Mouse (Mus musculus) forebrain, embryonic 15.5 days (tissue): ENCODE data around the gene Kctd10. TPM values are rescaled to one million over a fixed set of nuclear protein-coding genes. Genes with fewer than 3 reads are reported as not detected.

ENCODE experiments used
- ATAC-seq: fragments of 200-750 bp; cut with Nextera tagmentation; replicated peaks from 2 replicates; pipeline ENCODE4 v1.8.0; 2017; ENCODE audit warnings: mild to moderate bottlenecking, moderate TSS enrichment, moderate library complexity
- H3K27ac ChIP-seq: fragments of 300-500 bp; sonication (generic); replicated peaks from 2 replicates; pipeline ENCODE4 v1.5.1; 2015; ENCODE audit warnings: mild to moderate bottlenecking, inconsistent platforms
- H3K27me3 ChIP-seq: fragments of 300-500 bp; sonication (generic); 2 replicates; pipeline ENCODE4 v1.6.1; 2015; ENCODE audit warnings: inconsistent platforms
- H3K36me3 ChIP-seq: fragments of 300-500 bp; sonication (generic); 2 replicates; pipeline ENCODE4 v1.6.1; 2015; ENCODE audit warnings: mild to moderate bottlenecking, inconsistent platforms
- H3K4me1 ChIP-seq: fragments of 300-500 bp; sonication (generic); 2 replicates; pipeline ENCODE4 v1.6.1; 2015; ENCODE audit warnings: inconsistent platforms
- H3K4me2 ChIP-seq: fragments of 300-500 bp; sonication (generic); replicated peaks from 2 replicates; pipeline ENCODE4 v1.6.1; 2015; ENCODE audit warnings: mild to moderate bottlenecking, inconsistent platforms
- H3K4me3 ChIP-seq: fragments of 300-500 bp; sonication (generic); 2 replicates; pipeline ENCODE4 v1.5.1; 2015; ENCODE audit warnings: mild to moderate bottlenecking, inconsistent platforms
- H3K9ac ChIP-seq: fragments of 300-500 bp; sonication (generic); replicated peaks from 2 replicates; pipeline ENCODE4 v1.6.1; 2015; ENCODE audit warnings: mild to moderate bottlenecking, inconsistent platforms
- H3K9me3 ChIP-seq: fragments of 300-500 bp; sonication (generic); 2 replicates; pipeline ENCODE4 v1.6.1; 2016; ENCODE audit warnings: inconsistent platforms
- WGBS: fragments of 180-500 bp; shearing (Covaris S2); methylation state at CpG from one replicate; pipeline ENCODE4 v1.1.7; 2015; ENCODE audit warnings: mixed read lengths; 5-methylcytosine and 5-hydroxymethylcytosine counted together
- polyA plus RNA-seq: library from polyadenylated mRNA; unstranded; fragments of >200 nt; fragmentation: Nextera tagmentation; extraction: Ambion mirVana; gene quantifications from 2 replicates; pipeline ENCODE4 v1.2.1, GENCODE M21; 2015

Kctd10 gene
- polyA plus RNA-seq, 1 experiment from 2014 or later, result 89.3 TPM

GRCm38 (mm10) chr5:114365043-114365752 is 15.1 kb downstream of the Kctd10 start:
- H3K36me3 ChIP-seq, result peaks cover 88% of the 10 kb centered on the region

GRCm38 (mm10) chr5:114360968-114361367 is 19.3 kb downstream of the Kctd10 start:
- H3K36me3 ChIP-seq, result peaks cover 49% of the 10 kb centered on the region

More at GRCm38 (mm10) chr5:114365043-114365752, 15.1 kb downstream of the Kctd10 start:
- H3K4me3 ChIP-seq, result no peak overlapping the region
- H3K27ac ChIP-seq, result no peak overlapping the region
- no peaks in the 10 kb centered on the region for H3K4me1 ChIP-seq
- H3K9ac ChIP-seq, result no peak overlapping the region
- 91% methylated on average over 23 of the region's 23 CpGs for WGBS
- no peaks in the 10 kb centered on the region for H3K27me3 ChIP-seq
- no peak for ATAC-seq
- no peak overlapping the region for H3K4me2 ChIP-seq
- no peaks in the 10 kb centered on the region for H3K9me3 ChIP-seq

GRCm38 (mm10) chr5:114359586-114359985 is 20.7 kb downstream of the Kctd10 start:
- H3K9ac ChIP-seq, result no peak overlapping the region
- no peaks in the 10 kb centered on the region for H3K27me3 ChIP-seq
- H3K27ac ChIP-seq, result no peak overlapping the region
- H3K4me3 ChIP-seq, result no peak overlapping the region
- WGBS, result 78% methylated on average over 8 of the region's 8 CpGs
- peaks cover 35% of the 10 kb centered on the region for H3K36me3 ChIP-seq
- no peak for ATAC-seq
- H3K4me2 ChIP-seq, result no peak overlapping the region
- H3K4me1 ChIP-seq, result peaks cover 19% of the 10 kb centered on the region
- no peaks in the 10 kb centered on the region for H3K9me3 ChIP-seq

More at GRCm38 (mm10) chr5:114360968-114361367, 19.3 kb downstream of the Kctd10 start:
- Histone ChIP-seq H3K4me1 (peaks cover 19% of the 10 kb centered on the region), H3K9me3 (no peaks in the 10 kb centered on the region), H3K4me2 (no peak overlapping the region), H3K4me3 (no peak overlapping the region), H3K9ac (no peak overlapping the region), H3K27ac (no peak overlapping the region), H3K27me3 (no peaks in the 10 kb centered on the region)
- ATAC-seq, result no peak
- WGBS, result 90% methylated on average over 15 of the region's 15 CpGs

- Histone ChIP-seq H3K4me2 (no peak overlapping the region), H3K36me3 (peaks cover 28% of the 10 kb centered on the region), H3K27me3 (no peaks in the 10 kb centered on the region), H3K9ac (no peak overlapping the region), H3K4me1 (peaks cover 19% of the 10 kb centered on the region), H3K4me3 (no peak overlapping the region), H3K9me3 (no peaks in the 10 kb centered on the region), H3K27ac (no peak overlapping the region)
- 59% methylated on average over 10 of the region's 10 CpGs for WGBS
- ATAC-seq, result no peak
These were observed 21.5 kb downstream of the Kctd10 start for GRCm38 (mm10) chr5:114358833-114359232.

- H3K4me3 ChIP-seq, result no peak overlapping the region
- no peak overlapping the region for H3K9ac ChIP-seq
- H3K4me2 ChIP-seq, result 0 out of 2 replicates have a peak overlapping the region, but pooled peaks have one; percentile 0
- no peaks in the 10 kb centered on the region for H3K27me3 ChIP-seq
- peak; percentile 56 for ATAC-seq
- H3K36me3 ChIP-seq, result peaks cover 11% of the 10 kb centered on the region; the same call in 1 of the 2 replicates
- peaks cover 19% of the 10 kb centered on the region for H3K4me1 ChIP-seq
- no peaks in the 10 kb centered on the region for H3K9me3 ChIP-seq
- peak overlapping the region; percentile 29 for H3K27ac ChIP-seq
- 46% methylated on average over 23 of the region's 23 CpGs for WGBS
These were observed 23.2 kb downstream of the Kctd10 start for GRCm38 (mm10) chr5:114356936-114357751.

DNA sequence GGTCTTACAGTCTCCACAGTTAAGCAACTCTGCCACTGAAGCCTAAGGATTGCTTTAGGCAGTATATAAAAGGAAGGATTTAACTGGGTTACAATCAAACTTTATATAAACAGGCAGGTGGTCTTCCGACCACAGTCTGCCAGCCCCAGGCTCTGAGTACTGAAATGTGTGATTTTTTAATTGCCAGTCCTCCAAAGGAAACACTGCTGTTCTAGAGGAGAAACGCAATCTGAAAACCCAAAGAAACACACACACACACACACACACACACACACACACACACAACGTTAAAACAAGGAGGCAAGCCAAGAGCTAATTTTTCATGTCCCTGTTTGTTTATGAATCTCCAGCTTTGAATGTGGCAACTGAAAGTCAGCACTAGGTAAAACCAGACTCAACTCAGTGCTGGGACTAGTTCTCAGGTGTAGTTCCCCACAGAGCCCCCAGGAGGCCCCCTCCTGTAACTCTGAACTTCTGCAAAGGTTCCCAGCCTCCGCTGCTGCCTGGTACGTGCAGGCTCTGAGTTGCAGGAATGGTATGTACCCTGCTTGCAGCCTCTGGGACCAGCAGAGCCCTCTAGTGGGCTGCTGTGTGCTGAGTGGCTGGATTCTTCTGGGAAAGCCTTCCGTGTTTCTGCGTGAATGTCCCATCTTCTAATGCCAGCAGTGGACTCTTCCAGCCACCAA is 23.9 kb downstream of the Kctd10 start:
- no peaks in the 10 kb centered on the region for H3K27me3 ChIP-seq
- H3K4me2 ChIP-seq, result no peak overlapping the region
- ATAC-seq, result peak; percentile 44; the same call in 1 of the 2 replicates
- H3K9ac ChIP-seq, result no peak overlapping the region
- H3K36me3 ChIP-seq, result 0 out of 2 replicates have a peak, but pooled peaks cover 6% of the 10 kb centered on the region
- 13% methylated on average over 7 of the region's 7 CpGs for whole genome bisulfite sequencing
- peaks cover 19% of the 10 kb centered on the region for H3K4me1 ChIP-seq
- H3K4me3 ChIP-seq, result no peak overlapping the region
- no peaks in the 10 kb centered on the region for H3K9me3 ChIP-seq
- peak overlapping the region; percentile 29; the same call in 1 of the 2 replicates for H3K27ac ChIP-seq

- H3K4me3 ChIP-seq, result no peak overlapping the region
- H3K9ac ChIP-seq, result no peak overlapping the region
- H3K27ac ChIP-seq, result no peak overlapping the region
- 62% methylated on average over 10 of the region's 10 CpGs for WGBS
- no peak for ATAC-seq
- H3K27me3 ChIP-seq, result no peaks in the 10 kb centered on the region
- no peaks in the 10 kb centered on the region for H3K9me3 ChIP-seq
- H3K4me1 ChIP-seq, result peaks cover 1% of the 10 kb centered on the region
- no peaks in the 10 kb centered on the region for H3K36me3 ChIP-seq
- no peak overlapping the region for H3K4me2 ChIP-seq
These were observed 28.8 kb downstream of the Kctd10 start for GRCm38 (mm10) chr5:114351490-114351889.

- Histone ChIP-seq H3K9ac (no peak overlapping the region), H3K36me3 (no peaks in the 10 kb centered on the region), H3K27ac (no peak overlapping the region), H3K4me2 (no peak overlapping the region), H3K4me3 (no peak overlapping the region), H3K9me3 (no peaks in the 10 kb centered on the region), H3K27me3 (no peaks in the 10 kb centered on the region), H3K4me1 (no peaks in the 10 kb centered on the region)
- WGBS, result 83% methylated on average over 10 of the region's 10 CpGs
- ATAC-seq, result no peak
These were observed 33.3 kb downstream of the Kctd10 start for GRCm38 (mm10) chr5:114347005-114347404.

DNA sequence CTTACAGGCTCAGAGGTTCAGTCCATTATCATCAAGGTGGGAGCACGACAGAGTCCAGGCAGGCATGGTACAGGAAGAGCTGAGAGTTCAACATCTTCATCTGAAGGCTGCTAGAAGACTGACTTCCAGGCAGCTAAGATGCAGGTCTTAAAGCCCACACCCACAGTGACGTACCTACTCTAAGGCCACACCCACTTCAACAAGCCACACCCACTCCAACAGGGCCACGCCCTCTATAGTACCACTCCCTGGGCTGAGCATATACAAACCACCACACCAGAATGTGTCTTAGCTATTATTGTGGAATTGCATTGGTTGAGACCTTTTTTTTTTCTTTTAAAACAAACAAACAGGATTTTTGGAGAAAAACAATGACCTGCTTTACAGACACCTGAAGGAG is 34.8 kb downstream of the Kctd10 start:
- ATAC-seq, result no peak
- Histone ChIP-seq H3K9ac (no peak overlapping the region), H3K9me3 (no peaks in the 10 kb centered on the region)

GRCm38 (mm10) chr5:114343612-114344011 is 36.7 kb downstream of the Kctd10 start:
- WGBS, result 83% methylated on average over 7 of the region's 7 CpGs
- no peaks in the 10 kb centered on the region for H3K36me3 ChIP-seq
- no peaks in the 10 kb centered on the region for H3K9me3 ChIP-seq
- no peak overlapping the region for H3K9ac ChIP-seq
- no peaks in the 10 kb centered on the region for H3K4me1 ChIP-seq
- no peak for ATAC-seq
- no peak overlapping the region for H3K4me3 ChIP-seq
- no peak overlapping the region for H3K27ac ChIP-seq
- H3K4me2 ChIP-seq, result no peak overlapping the region
- no peaks in the 10 kb centered on the region for H3K27me3 ChIP-seq

More for the DNA sequence above, 34.8 kb downstream of the Kctd10 start:
- Histone ChIP-seq H3K4me3 (no peak overlapping the region), H3K4me2 (no peak overlapping the region), H3K27me3 (no peaks in the 10 kb centered on the region), H3K4me1 (no peaks in the 10 kb centered on the region), H3K27ac (no peak overlapping the region), H3K36me3 (no peaks in the 10 kb centered on the region)
- WGBS, result 62% methylated on average over 3 of the region's 3 CpGs

- H3K4me1 ChIP-seq, result no peaks in the 10 kb centered on the region
- WGBS, result 92% methylated on average over 5 of the region's 5 CpGs
- H3K4me2 ChIP-seq, result no peak overlapping the region
- H3K27me3 ChIP-seq, result no peaks in the 10 kb centered on the region
- H3K36me3 ChIP-seq, result no peaks in the 10 kb centered on the region
- no peak for ATAC-seq
- H3K4me3 ChIP-seq, result no peak overlapping the region
- no peaks in the 10 kb centered on the region for H3K9me3 ChIP-seq
- H3K9ac ChIP-seq, result no peak overlapping the region
- no peak overlapping the region for H3K27ac ChIP-seq
These were observed 37.3 kb downstream of the Kctd10 start for GRCm38 (mm10) chr5:114342996-114343395.
